In the genomic region with DNA sequence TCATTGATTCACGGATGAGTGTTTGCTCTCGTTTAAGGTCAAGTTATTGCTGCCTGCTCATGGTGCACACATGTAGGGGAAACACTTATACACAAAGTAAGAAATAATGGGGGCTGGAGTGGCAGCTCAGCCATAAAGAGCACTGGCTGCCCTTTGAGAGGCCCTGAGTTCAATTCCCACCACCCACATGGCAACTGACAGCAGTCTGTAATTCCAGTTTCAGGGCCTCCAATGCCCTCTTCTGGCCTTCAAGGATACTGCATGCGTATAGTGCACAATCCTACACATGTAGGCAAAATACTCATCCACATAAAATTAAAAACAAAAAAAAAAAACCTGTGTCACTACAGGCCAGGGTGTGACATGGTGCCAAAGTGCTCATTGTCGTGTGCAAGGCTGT, we compare ENCODE assay signal across 1 mouse cellular context.
TF ChIP-seq lines count a peak whose summit lies in the region.

No protein-coding gene starts in this region.

TF ChIP-seq in MEL, 35 proteins besides CTCF, POLR2A, EP300 and RAD21:
- TF ChIP-seq JUND (IDR thresholded peaks at IDR 0.05; ENCODE audit: low read depth, low read length) (no peak), SIN3A (IDR thresholded peaks at IDR 0.05; ENCODE audit: low read length) (no peak), MYC (IDR thresholded peaks at IDR 0.05; ENCODE audit: low read depth, low read length) (no peak), SMC3 (IDR thresholded peaks at IDR 0.05; ENCODE audit: low read depth, low read length) (peak; percentile 43), MXI1 (IDR thresholded peaks at IDR 0.05; ENCODE audit: low read depth, low read length) (no peak), POLR2AphosphoS5 (IDR thresholded peaks at IDR 0.05; ENCODE audit: borderline replicate concordance, low read depth, low read length) (no peak), NELFE (IDR thresholded peaks at IDR 0.05; ENCODE audit: low read depth, low read length) (no peak), ZC3H11A (IDR thresholded peaks at IDR 0.05; ENCODE audit: low read depth, low read length) (0 out of 2 replicates have a peak, but pooled peaks have one; percentile 16), UBTF (IDR thresholded peaks at IDR 0.05; ENCODE audit: borderline replicate concordance, insufficient read depth, low read depth, low read length) (no peak)
